Mouse (Mus musculus): ENCODE results near the gene Cbr1. TPM values are rescaled to one million over a fixed set of nuclear protein-coding genes. Genes with fewer than 3 reads are reported as not detected.
A peak's percentile ranks its signal among the peaks of the same experiment; 100 is the strongest.

Gene Cbr1
- 33.7 and 34.3 TPM in 2 replicates for polyA plus RNA-seq (2011; ENCODE audit: insufficient read depth, insufficient read length, low read depth, missing spikeins)

DNA sequence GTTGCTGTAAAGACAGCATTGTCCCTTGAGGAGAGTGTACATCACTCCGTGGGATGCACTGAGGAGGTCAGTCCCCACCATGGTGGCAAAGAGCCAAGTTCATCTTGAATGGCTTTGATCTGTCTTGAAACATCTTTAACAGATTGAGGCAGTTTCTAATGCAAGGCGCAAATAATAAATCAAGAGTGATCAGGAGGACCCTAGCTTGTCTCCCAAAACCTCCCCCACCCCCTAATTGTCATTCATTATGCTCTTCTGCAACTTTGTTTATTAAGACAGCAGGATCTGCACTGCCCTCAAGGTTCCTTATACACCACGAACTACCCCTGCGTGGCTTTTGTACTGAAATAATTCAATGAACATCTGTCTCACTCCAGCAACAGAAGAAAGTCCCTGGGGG is at the start of gene Cbr1:
Gene Cbr1 (plus strand): TSS at position 301 of the 400 bp plus-strand sequence.
- H3K4me3 ChIP-seq (ENCODE audit: low read depth, low read length): peak within 1 kb of the TSS; percentile 79
- peak within 1 kb of the TSS; percentile 28 for H3K9ac ChIP-seq (ENCODE audit: low read depth, poor library complexity, severe bottlenecking)
- H3K9me3 ChIP-seq (replicated peaks; ENCODE audit: control insufficient read depth, insufficient read depth, low read length, poor library complexity, severe bottlenecking): no peaks in the 10 kb centered on the region
- TF ChIP-seq CTCF (IDR thresholded peaks at IDR 0.05; ENCODE audit: low read depth, low read length) (no peak), POLR2A (IDR thresholded peaks at IDR 0.05; ENCODE audit: insufficient read depth, low read length) (no peak), EP300 (IDR thresholded peaks at IDR 0.05; ENCODE audit: insufficient read depth, low read depth, low read length) (no peak)
- no peaks in the 10 kb centered on the region for H3K36me3 ChIP-seq (ENCODE audit: control insufficient read depth, insufficient read depth, low read length, poor library complexity, severe bottlenecking)
- H3K27me3 ChIP-seq (ENCODE audit: control insufficient read depth, insufficient read depth, low read length, poor library complexity, severe bottlenecking): no peaks in the 10 kb centered on the region
- no peaks in the 10 kb centered on the region for H3K4me1 ChIP-seq (ENCODE audit: control insufficient read depth, insufficient read depth, low read length)
- H3K27ac ChIP-seq (ENCODE audit: insufficient read depth, low read length): no peak within 1 kb of the TSS

- no peaks in the 10 kb centered on the region for H3K27me3 ChIP-seq (ENCODE audit: control insufficient read depth, insufficient read depth, low read length, poor library complexity, severe bottlenecking)
- H3K9me3 ChIP-seq (replicated peaks; ENCODE audit: control insufficient read depth, insufficient read depth, low read length, poor library complexity, severe bottlenecking): no peaks in the 10 kb centered on the region; the same call in 1 of the 2 replicates
- H3K36me3 ChIP-seq (ENCODE audit: control insufficient read depth, insufficient read depth, low read length, poor library complexity, severe bottlenecking): no peaks in the 10 kb centered on the region
- no peak overlapping the region for H3K9ac ChIP-seq (ENCODE audit: low read depth, poor library complexity, severe bottlenecking)
- no peak for TF ChIP-seq EP300 (IDR thresholded peaks at IDR 0.05; ENCODE audit: insufficient read depth, low read depth, low read length)
- TF ChIP-seq CTCF (IDR thresholded peaks at IDR 0.05; ENCODE audit: low read depth, low read length): no peak
- no peak for TF ChIP-seq POLR2A (IDR thresholded peaks at IDR 0.05; ENCODE audit: insufficient read depth, low read length)
- H3K4me3 ChIP-seq (ENCODE audit: low read depth, low read length): no peak overlapping the region
- H3K27ac ChIP-seq (ENCODE audit: insufficient read depth, low read length): no peak overlapping the region
- no peaks in the 10 kb centered on the region for H3K4me1 ChIP-seq (ENCODE audit: control insufficient read depth, insufficient read depth, low read length)
These were observed 48.0 kb upstream of the Cbr1 start for GRCm38 (mm10) chr16:93557646-93558045.

GRCm38 (mm10) chr16:93558499-93558898 is 47.2 kb upstream of the Cbr1 start:
- TF ChIP-seq EP300 (IDR thresholded peaks at IDR 0.05; ENCODE audit: insufficient read depth, low read depth, low read length): no peak
- TF ChIP-seq CTCF (IDR thresholded peaks at IDR 0.05; ENCODE audit: low read depth, low read length): no peak
- no peak for TF ChIP-seq POLR2A (IDR thresholded peaks at IDR 0.05; ENCODE audit: insufficient read depth, low read length)
- Histone ChIP-seq H3K4me3 (ENCODE audit: low read depth, low read length) (no peak overlapping the region), H3K27ac (ENCODE audit: insufficient read depth, low read length) (no peak overlapping the region), H3K36me3 (ENCODE audit: control insufficient read depth, insufficient read depth, low read length, poor library complexity, severe bottlenecking) (no peaks in the 10 kb centered on the region), H3K9me3 (replicated peaks; ENCODE audit: control insufficient read depth, insufficient read depth, low read length, poor library complexity, severe bottlenecking) (no peaks in the 10 kb centered on the region; the same call in 1 of the 2 replicates), H3K4me1 (ENCODE audit: control insufficient read depth, insufficient read depth, low read length) (no peaks in the 10 kb centered on the region), H3K27me3 (ENCODE audit: control insufficient read depth, insufficient read depth, low read length, poor library complexity, severe bottlenecking) (no peaks in the 10 kb centered on the region), H3K9ac (ENCODE audit: low read depth, poor library complexity, severe bottlenecking) (no peak overlapping the region)

DNA sequence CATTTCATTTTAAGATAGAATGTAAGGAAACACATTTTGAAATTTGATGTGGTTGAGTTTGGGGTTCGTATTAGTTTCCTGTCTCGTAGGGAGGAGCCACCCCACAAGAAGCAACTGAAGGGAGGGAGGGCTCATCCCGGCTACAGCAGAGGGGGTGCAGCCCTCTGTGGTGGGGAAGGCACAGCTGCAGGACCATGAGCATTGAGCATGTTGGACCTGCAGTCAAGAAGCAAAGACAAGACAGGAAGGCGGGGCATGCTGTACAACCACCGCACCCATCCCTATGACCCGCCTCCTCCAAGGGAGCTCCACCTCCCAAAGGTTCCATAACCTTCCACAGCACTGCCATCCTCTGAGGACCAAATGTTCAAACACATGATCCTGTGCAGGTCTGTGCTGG is 33.3 kb upstream of the Cbr1 start:
- no peak overlapping the region for H3K4me3 ChIP-seq (ENCODE audit: low read depth, low read length)
- H3K4me1 ChIP-seq (ENCODE audit: control insufficient read depth, insufficient read depth, low read length): peaks cover 3% of the 10 kb centered on the region
- TF ChIP-seq POLR2A (IDR thresholded peaks at IDR 0.05; ENCODE audit: insufficient read depth, low read length): no peak
- no peak for TF ChIP-seq EP300 (IDR thresholded peaks at IDR 0.05; ENCODE audit: insufficient read depth, low read depth, low read length)
- TF ChIP-seq CTCF (IDR thresholded peaks at IDR 0.05; ENCODE audit: low read depth, low read length): no peak
- no peak overlapping the region for H3K9ac ChIP-seq (ENCODE audit: low read depth, poor library complexity, severe bottlenecking)
- H3K36me3 ChIP-seq (ENCODE audit: control insufficient read depth, insufficient read depth, low read length, poor library complexity, severe bottlenecking): no peaks in the 10 kb centered on the region
- H3K9me3 ChIP-seq (replicated peaks; ENCODE audit: control insufficient read depth, insufficient read depth, low read length, poor library complexity, severe bottlenecking): no peaks in the 10 kb centered on the region
- no peaks in the 10 kb centered on the region for H3K27me3 ChIP-seq (ENCODE audit: control insufficient read depth, insufficient read depth, low read length, poor library complexity, severe bottlenecking)
- no peak overlapping the region for H3K27ac ChIP-seq (ENCODE audit: insufficient read depth, low read length)

DNA sequence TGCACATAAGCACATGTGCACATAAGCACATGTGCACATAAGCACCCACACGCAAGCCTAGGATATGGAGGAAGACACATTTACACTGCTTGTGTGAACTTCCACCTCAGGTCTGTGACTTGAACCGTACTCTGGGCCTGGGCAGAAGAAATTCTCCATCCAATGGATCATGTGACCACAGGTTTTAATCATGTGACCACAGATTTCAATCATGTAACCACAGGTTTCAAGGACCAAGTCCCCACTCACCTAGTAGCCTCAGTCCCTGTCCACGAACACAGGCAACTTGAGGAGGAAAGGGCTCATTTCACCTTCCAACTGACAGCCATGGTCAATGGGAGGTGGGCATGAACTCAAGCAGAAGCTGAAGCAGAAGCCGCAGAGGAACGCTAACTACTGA is 32.2 kb upstream of the Cbr1 start:
- H3K27me3 ChIP-seq (ENCODE audit: control insufficient read depth, insufficient read depth, low read length, poor library complexity, severe bottlenecking): no peaks in the 10 kb centered on the region
- no peaks in the 10 kb centered on the region for H3K9me3 ChIP-seq (replicated peaks; ENCODE audit: control insufficient read depth, insufficient read depth, low read length, poor library complexity, severe bottlenecking)
- no peak overlapping the region for H3K27ac ChIP-seq (ENCODE audit: insufficient read depth, low read length)
- H3K36me3 ChIP-seq (ENCODE audit: control insufficient read depth, insufficient read depth, low read length, poor library complexity, severe bottlenecking): no peaks in the 10 kb centered on the region
- TF ChIP-seq CTCF (IDR thresholded peaks at IDR 0.05; ENCODE audit: low read depth, low read length) (no peak), EP300 (IDR thresholded peaks at IDR 0.05; ENCODE audit: insufficient read depth, low read depth, low read length) (no peak), POLR2A (IDR thresholded peaks at IDR 0.05; ENCODE audit: insufficient read depth, low read length) (no peak)
- H3K9ac ChIP-seq (ENCODE audit: low read depth, poor library complexity, severe bottlenecking): no peak overlapping the region
- H3K4me3 ChIP-seq (ENCODE audit: low read depth, low read length): no peak overlapping the region
- peaks cover 3% of the 10 kb centered on the region for H3K4me1 ChIP-seq (ENCODE audit: control insufficient read depth, insufficient read depth, low read length)

DNA sequence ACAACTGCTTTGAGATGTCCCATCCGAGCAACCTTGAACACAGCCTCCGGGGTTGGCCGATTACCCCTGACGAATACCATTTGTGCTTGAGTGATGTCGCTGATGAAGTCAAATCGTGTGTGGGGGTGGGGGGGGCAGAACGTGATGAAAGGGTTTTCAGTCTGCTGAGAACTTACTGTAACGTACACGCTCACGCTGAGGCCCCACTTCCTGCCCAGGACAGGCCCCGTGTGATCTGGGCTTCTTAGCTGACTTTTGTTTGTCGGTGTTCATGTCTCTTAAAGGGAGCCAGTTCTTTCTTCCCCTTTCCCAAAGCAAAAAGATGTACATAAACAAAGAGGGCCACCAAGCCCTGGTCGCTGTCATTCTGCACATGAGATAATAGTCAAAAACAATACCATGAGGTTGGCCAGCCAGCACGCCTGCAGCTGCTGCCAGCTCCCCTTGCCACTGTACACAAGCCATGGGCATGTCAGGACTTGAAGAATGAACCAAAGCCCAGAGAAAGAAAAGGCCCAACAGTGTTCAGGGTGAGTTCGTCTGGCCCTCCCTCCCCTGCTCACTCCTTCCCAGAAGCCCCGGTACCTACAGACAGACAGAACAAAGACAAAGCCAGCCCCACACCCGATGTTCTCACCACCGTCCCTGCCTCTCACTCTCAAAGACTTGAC is 31.0 kb upstream of the Cbr1 start:
- Histone ChIP-seq H3K27me3 (ENCODE audit: control insufficient read depth, insufficient read depth, low read length, poor library complexity, severe bottlenecking) (no peaks in the 10 kb centered on the region), H3K4me1 (ENCODE audit: control insufficient read depth, insufficient read depth, low read length) (peaks cover 3% of the 10 kb centered on the region), H3K27ac (ENCODE audit: insufficient read depth, low read length) (peak overlapping the region; percentile 15; the same call in 1 of the 2 replicates), H3K36me3 (ENCODE audit: control insufficient read depth, insufficient read depth, low read length, poor library complexity, severe bottlenecking) (no peaks in the 10 kb centered on the region), H3K9ac (ENCODE audit: low read depth, poor library complexity, severe bottlenecking) (no peak overlapping the region), H3K9me3 (replicated peaks; ENCODE audit: control insufficient read depth, insufficient read depth, low read length, poor library complexity, severe bottlenecking) (no peaks in the 10 kb centered on the region), H3K4me3 (ENCODE audit: low read depth, low read length) (no peak overlapping the region)
- TF ChIP-seq POLR2A (IDR thresholded peaks at IDR 0.05; ENCODE audit: insufficient read depth, low read length) (no peak), EP300 (IDR thresholded peaks at IDR 0.05; ENCODE audit: insufficient read depth, low read depth, low read length) (no peak), CTCF (IDR thresholded peaks at IDR 0.05; ENCODE audit: low read depth, low read length) (no peak)
